Mouse (Mus musculus): ENCODE results near the gene Gm8922.
"Not testable (repeated sequence)": the region's sequence is repeated elsewhere in the genome, so short reads cannot be mapped to it uniquely, and the experiment has no call there.

- not testable (repeated sequence) for TF ChIP-seq POLR2A (IDR thresholded peaks at IDR 0.05; ENCODE audit: control insufficient read depth, low read depth, low read length); CTCF (IDR thresholded peaks at IDR 0.05; ENCODE audit: control insufficient read depth, insufficient read depth, insufficient replicate concordance, low read depth, low read length)
These were observed at the start of gene Gm8922 for GRCm38 (mm10) chr5:11681659-11682058.
